Mouse (Mus musculus): ENCODE results near the gene Nhej1.

Gene Nhej1

GRCm38 (mm10) chr1:74927621-74928296, 197.2 kb downstream of the Nhej1 start:
- no peak for DNase-seq (ENCODE audit: low spot score)

GRCm38 (mm10) chr1:74926721-74927120, 198.3 kb downstream of the Nhej1 start:
- peak; percentile 40 for DNase-seq (ENCODE audit: low spot score)

- no peak for DNase-seq (ENCODE audit: low spot score)
These were observed 200.5 kb downstream of the Nhej1 start for GRCm38 (mm10) chr1:74924464-74924863.

Measured in urinary bladder, postnatal 25 days (tissue).